9 mouse cellular contexts compared by ENCODE assay signal in genomic region chr14:120355742-120356440, GRCm38 (mm10).
DNase-seq lines count a peak whose midpoint lies in the region; ATAC-seq and TF ChIP-seq lines count a peak whose summit lies in the region.
"Had no signal": no experiment of that assay in that cellular context is flagged by ENCODE, and none has a peak within 500 bp of the region (broad histone marks: within the 10 kb centered on the region; RNA-seq: fewer than 3 reads in every experiment).

No protein-coding gene starts in this region.

- ATAC-seq in forebrain, embryonic 13.5 days = no peak; the same call in 1 of the 2 replicates
- ATAC-seq in midbrain, embryonic 13.5 days = no peak; the same call in 1 of the 2 replicates
- ATAC-seq in erythroblast, adult 5-6 weeks (replicated peaks; ENCODE audit: low FRiP score, poor library complexity, severe bottlenecking) = no peak
- ATAC-seq in megakaryocyte, adult 5-6 weeks (ENCODE audit: poor library complexity, severe bottlenecking) = no peak

- 70% methylated on average over 10 of the region's 10 CpGs for WGBS in forebrain, embryonic 13.5 days
- 50% methylated on average over 10 of the region's 10 CpGs for WGBS in kidney, adult 2 months
- whole genome bisulfite sequencing in midbrain, embryonic 13.5 days = 70% methylated on average over 10 of the region's 10 CpGs

- peak overlapping the region; percentile 49 for H3K27ac ChIP-seq in forebrain, embryonic 13.5 days
- H3K27ac ChIP-seq in kidney, adult 2 months (ENCODE audit: insufficient read depth, low read depth, low read length) = peak overlapping the region; percentile 96
- peak overlapping the region; percentile 57 for H3K27ac ChIP-seq in midbrain, embryonic 13.5 days

- peaks cover 23% of the 10 kb centered on the region for H3K4me1 ChIP-seq in forebrain, embryonic 13.5 days
- H3K4me1 ChIP-seq in kidney, adult 2 months (ENCODE audit: control insufficient read depth, insufficient read depth, low read length) = peaks cover 25% of the 10 kb centered on the region
- H3K4me1 ChIP-seq in midbrain, embryonic 13.5 days (replicated peaks) = peaks cover 20% of the 10 kb centered on the region

- H3K27me3 ChIP-seq in forebrain, embryonic 13.5 days = no peaks in the 10 kb centered on the region
- H3K27me3 ChIP-seq in kidney, adult 2 months (replicated peaks; ENCODE audit: control insufficient read depth, insufficient read depth, low read length) = no peaks in the 10 kb centered on the region
- peaks cover 25% of the 10 kb centered on the region for H3K27me3 ChIP-seq in midbrain, embryonic 13.5 days

- DNase-seq in left cerebral cortex, postnatal 4 days = peak; percentile 17
- no peak for DNase-seq in left cerebral cortex, postnatal 36 days (ENCODE audit: low spot score in 2 of 2)
- DNase-seq in kidney, adult 2 months = peak; percentile 55
- no peak for DNase-seq in thymus, postnatal 10 days (ENCODE audit: low spot score in 2 of 2)

- TF ChIP-seq CTCF in kidney, adult 2 months (conservative IDR thresholded peaks at IDR 0.05; ENCODE audit: insufficient read depth, insufficient read length, low read depth, low read length) = no peak

- H3K4me3 ChIP-seq in forebrain, embryonic 13.5 days = no peak overlapping the region
- H3K4me3 ChIP-seq in kidney, adult 2 months (ENCODE audit: insufficient read depth, low read depth, low read length) = no peak overlapping the region
- H3K4me3 ChIP-seq in midbrain, embryonic 13.5 days (replicated peaks) = no peak overlapping the region
- H3K4me3 ChIP-seq: erythroblast, embryonic 14.5 days had no signal

- H3K36me3 ChIP-seq in forebrain, embryonic 13.5 days (ENCODE audit: poor library complexity, severe bottlenecking) = no peaks in the 10 kb centered on the region
- H3K36me3 ChIP-seq in kidney, adult 2 months (ENCODE audit: control insufficient read depth, insufficient read depth, low read length) = no peaks in the 10 kb centered on the region
- no peaks in the 10 kb centered on the region for H3K36me3 ChIP-seq in midbrain, embryonic 13.5 days

- 0 out of 2 replicates have a peak, but pooled peaks cover 7% of the 10 kb centered on the region for H3K9me3 ChIP-seq in forebrain, embryonic 13.5 days (replicated peaks)
- H3K9me3 ChIP-seq in midbrain, embryonic 13.5 days = peaks cover 4% of the 10 kb centered on the region; the same call in 1 of the 2 replicates

- H3K9ac ChIP-seq in forebrain, embryonic 13.5 days = no peak overlapping the region
- no peak overlapping the region for H3K9ac ChIP-seq in midbrain, embryonic 13.5 days (replicated peaks)

- no peak overlapping the region for H3K4me2 ChIP-seq in forebrain, embryonic 13.5 days
- peak overlapping the region; percentile 22; the same call in 1 of the 2 replicates for H3K4me2 ChIP-seq in midbrain, embryonic 13.5 days (replicated peaks)

- no peak for TF ChIP-seq POLR2A in kidney, adult 2 months (IDR thresholded peaks at IDR 0.05; ENCODE audit: low read depth, low read length)

- intact Hi-C loops in left cerebral cortex, postnatal 4 days (cut with DNase I) = no loop called here
- intact Hi-C loops in left cerebral cortex, postnatal 36 days (cut with DNase I) = no loop called here

Comparison
In these comparisons a context has a peak if more than half of its experiments do, and no peak if none do; other contexts are left out.
1. DNase-seq: peak in left cerebral cortex, postnatal 4 days (single experiment) and kidney, adult 2 months (single experiment); none in left cerebral cortex, postnatal 36 days (0 of 2) and thymus, postnatal 10 days (0 of 2).
2. Peak in every context shown above with its lines, with median percentiles within 50 percentile points of each other: H3K27ac ChIP-seq.